Mouse (Mus musculus) erythroblast, embryonic 14.5 days (primary cell): Measurements from ENCODE around the gene Ctnnb1. TPM values are rescaled to one million over a fixed set of nuclear protein-coding genes. Genes with fewer than 3 reads are reported as not detected.

Source experiments
- H3K27me3 ChIP-seq: 2 replicates; pipeline ENCODE4 v1.6.1; 2012; ENCODE audit warnings: inconsistent platforms; ENCODE audit not compliant: control insufficient read depth
- H3K36me3 ChIP-seq: 2 replicates; pipeline ENCODE4 v1.6.1; 2012; ENCODE audit warnings: mild to moderate bottlenecking, inconsistent platforms; ENCODE audit not compliant: control insufficient read depth
- H3K4me1 ChIP-seq: 2 replicates; pipeline ENCODE4 v1.6.1; 2012; ENCODE audit warnings: inconsistent platforms; ENCODE audit not compliant: control insufficient read depth
- H3K4me3 ChIP-seq: replicated peaks from 2 replicates; pipeline ENCODE3; 2012; ENCODE audit warnings: moderate library complexity, mild to moderate bottlenecking, inconsistent platforms
- H3K9me3 ChIP-seq: 2 replicates; pipeline ENCODE4 v1.6.1; 2012; ENCODE audit warnings: low read length, inconsistent platforms, mixed read lengths; ENCODE audit not compliant: control insufficient read depth
- GATA1 ChIP-seq: IDR thresholded peaks from 2 replicates; pipeline ENCODE4 v1.6.1; 2012; ENCODE audit warnings: low read length, inconsistent platforms, mixed read lengths
- TAL1 ChIP-seq: IDR thresholded peaks from 3 replicates; pipeline ENCODE4 v1.6.1; 2012; ENCODE audit warnings: low read length, inconsistent platforms, mixed read lengths
- polyA plus RNA-seq: library from polyadenylated mRNA; stranded (reverse); fragments of >175 nt; gene quantifications from 2 replicates; pipeline ENCODE4 v1.2.3, GENCODE M21; 2012

Ctnnb1 gene
- polyA plus RNA-seq, 1 experiment, result 0.87 TPM

GRCm38 (mm10) chr9:121000641-121001320 is 71.8 kb downstream of the Ctnnb1 start:
- no peak overlapping the region for H3K4me3 ChIP-seq
- no peaks in the 10 kb centered on the region for H3K36me3 ChIP-seq
- no peaks in the 10 kb centered on the region for H3K4me1 ChIP-seq
- no peaks in the 10 kb centered on the region for H3K9me3 ChIP-seq
- TF ChIP-seq TAL1 (no peak), GATA1 (no peak)
- no peaks in the 10 kb centered on the region for H3K27me3 ChIP-seq

DNA sequence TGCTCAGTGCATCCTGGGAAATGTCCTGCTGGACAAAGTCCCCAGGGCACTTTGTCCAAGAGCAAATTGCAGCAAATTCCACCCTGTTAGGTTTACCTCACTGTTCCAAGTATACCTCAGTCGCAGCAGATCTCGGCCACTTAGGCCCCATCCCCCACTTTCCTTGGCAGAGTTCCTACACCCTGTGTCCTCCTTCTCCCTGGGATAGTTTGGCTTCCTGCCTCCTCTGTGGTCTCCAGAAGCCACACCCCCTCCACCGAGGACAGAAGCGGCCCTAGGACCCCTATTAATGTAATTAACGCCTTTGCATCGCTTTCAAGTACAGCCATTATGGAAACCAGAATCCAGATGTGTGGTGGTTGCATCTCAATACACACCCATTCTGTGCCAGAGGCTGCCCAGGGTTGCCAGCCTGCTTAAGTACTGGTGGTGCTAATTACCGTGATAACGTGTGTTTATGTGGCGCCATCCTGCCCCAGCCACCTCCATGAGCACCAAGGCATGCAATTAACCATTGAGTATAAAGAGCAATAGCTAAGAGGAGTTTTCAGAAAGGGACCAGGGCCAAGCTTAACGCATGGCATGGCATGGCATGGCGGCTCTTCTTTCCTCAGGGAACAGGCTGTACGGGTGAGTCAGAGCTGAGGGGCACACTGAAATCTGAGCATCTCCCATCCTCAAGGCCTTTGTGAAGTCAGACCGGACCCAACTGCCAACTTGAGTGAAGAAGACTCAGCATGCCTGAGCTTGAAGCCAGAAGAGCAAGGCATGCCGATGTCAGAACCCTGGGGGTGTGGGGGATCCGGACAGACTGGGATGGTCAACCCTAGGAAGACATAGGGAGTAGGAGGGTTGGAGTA is 72.9 kb downstream of the Ctnnb1 start:
- Histone ChIP-seq H3K4me3 (no peak overlapping the region), H3K9me3 (no peaks in the 10 kb centered on the region), H3K27me3 (no peaks in the 10 kb centered on the region), H3K36me3 (no peaks in the 10 kb centered on the region), H3K4me1 (no peaks in the 10 kb centered on the region)
- TF ChIP-seq GATA1 (no peak), TAL1 (no peak)

- no peaks in the 10 kb centered on the region for H3K36me3 ChIP-seq
- H3K4me1 ChIP-seq, result no peaks in the 10 kb centered on the region
- TF ChIP-seq TAL1 (no peak), GATA1 (no peak)
- H3K9me3 ChIP-seq, result no peaks in the 10 kb centered on the region
- no peak overlapping the region for H3K4me3 ChIP-seq
- no peaks in the 10 kb centered on the region for H3K27me3 ChIP-seq
These were observed 76.9 kb downstream of the Ctnnb1 start for GRCm38 (mm10) chr9:121005961-121006360.
